Mouse (Mus musculus) CD4-positive naive resting alpha-beta T cell, adult 76 days (primary cell): Measurements from ENCODE around the gene Olfr1014. TPM values are rescaled to one million over a fixed set of nuclear protein-coding genes. Genes with fewer than 3 reads are reported as not detected.

Experiments
- total RNA-seq: library from RNA; stranded (reverse); gene quantifications from one replicate; pipeline ENCODE4 v1.2.4, GENCODE M21; 2023

Olfr1014 gene
- total RNA-seq = not detected

DNA sequence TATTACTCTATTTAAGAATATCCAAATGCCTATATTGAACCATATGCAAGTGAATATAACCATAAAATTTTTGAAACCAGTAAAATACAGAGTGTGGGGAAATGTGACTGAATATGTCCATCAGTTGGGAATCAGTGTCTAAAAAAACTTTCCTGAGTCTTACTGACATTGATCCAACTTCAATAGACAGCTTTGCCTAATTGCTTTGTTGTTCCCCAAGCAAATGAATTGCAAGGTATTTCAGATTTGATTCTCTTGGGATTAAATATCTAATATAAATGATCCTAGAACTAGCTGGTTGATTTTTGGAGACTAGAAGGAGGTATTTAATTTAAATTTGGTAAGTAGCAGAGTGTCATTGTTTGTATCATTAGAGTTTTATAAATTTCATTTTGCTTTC is at the start of gene Olfr1014:
Olfr1014 (plus strand) TSS at position 301 of the 400 bp plus-strand sequence.

GRCm38 (mm10) chr2:85762666-85763065 is 9.8 kb upstream of the Olfr1014 start, which contains the start of gene Olfr1012:
Olfr1012 (minus strand) TSS chr2:85762766.

GRCm38 (mm10) chr2:85766798-85767197 is 5.7 kb upstream of the Olfr1014 start, which contains the start of gene Olfr1013:
Olfr1013 (plus strand) TSS chr2:85767098.

GRCm38 (mm10) chr2:85781717-85782116 is 9.2 kb downstream of the Olfr1014 start, which contains the start of gene Olfr1015:
Olfr1015 (plus strand) TSS chr2:85782017.

DNA sequence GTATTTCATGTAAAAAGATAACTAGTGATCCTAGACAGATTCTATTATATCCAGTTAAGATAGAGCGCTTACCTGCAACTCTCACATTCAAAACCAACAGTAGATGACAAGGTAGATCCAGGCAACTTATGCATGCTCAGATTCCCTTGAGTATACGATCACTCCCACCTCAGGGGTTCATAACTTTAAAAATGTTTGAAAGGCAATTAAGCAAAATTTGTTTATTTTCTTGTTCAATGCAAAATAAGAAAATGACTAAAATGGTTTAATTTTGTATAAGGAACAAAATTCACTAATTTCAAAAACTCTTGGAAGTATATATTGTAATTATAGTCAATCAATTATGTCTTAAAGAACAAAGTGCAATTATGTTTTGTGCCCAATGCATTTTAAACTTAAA is 29.9 kb downstream of the Olfr1014 start, which contains the start of gene Olfr1016:
Olfr1016 (minus strand) TSS at position 101 of the 400 bp plus-strand sequence.

DNA sequence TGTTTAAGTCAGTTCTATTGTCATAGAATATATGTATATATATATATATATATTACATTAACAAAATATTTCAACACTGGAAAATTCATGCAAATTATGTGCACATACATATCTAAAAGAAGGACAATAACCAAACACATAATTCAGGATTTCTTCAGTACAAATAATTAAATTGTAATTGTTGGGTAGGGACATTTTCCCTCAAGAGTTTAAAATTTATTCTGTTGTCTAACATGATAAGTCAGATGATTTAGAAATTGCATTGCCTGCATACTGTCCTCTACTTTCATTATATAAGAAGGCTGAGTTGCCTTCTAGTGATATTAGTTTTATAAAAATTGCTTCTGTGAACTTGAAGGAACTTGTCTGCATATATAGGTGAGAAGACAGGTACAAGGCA is 45.7 kb downstream of the Olfr1014 start, which contains the start of gene Olfr1018:
Olfr1018 (plus strand) TSS at position 301 of the 400 bp plus-strand sequence.

Other genes with a start within 250 kb of the Olfr1014 start
- gene Olfr996, start 193.5 kb upstream of the Olfr1014 start, total RNA-seq = not detected
- not detected for gene Olfr998, start 183.8 kb upstream of the Olfr1014 start, total RNA-seq
- gene Olfr1000, start 160.8 kb upstream of the Olfr1014 start, total RNA-seq = not detected
- not detected for gene Olfr1002, start 122.0 kb upstream of the Olfr1014 start, total RNA-seq
- not detected for gene Olfr154, start 108.3 kb upstream of the Olfr1014 start, total RNA-seq
- gene Olfr1006, start 93.9 kb upstream of the Olfr1014 start, total RNA-seq = not detected
- gene Olfr1008, start 83.3 kb upstream of the Olfr1014 start, total RNA-seq = not detected
- not detected for gene Olfr1009, start 57.3 kb upstream of the Olfr1014 start, total RNA-seq
- gene Olfr1012, start 9.9 kb upstream of the Olfr1014 start, total RNA-seq = not detected
- not detected for gene Olfr1013, start 5.6 kb upstream of the Olfr1014 start, total RNA-seq
- gene Olfr1015, start 9.3 kb downstream of the Olfr1014 start, total RNA-seq = not detected
- gene Olfr1016, start 29.8 kb downstream of the Olfr1014 start, total RNA-seq = not detected
- gene Olfr1018, start 45.8 kb downstream of the Olfr1014 start, total RNA-seq = not detected
- not detected for gene Olfr1019, start 72.8 kb downstream of the Olfr1014 start, total RNA-seq
- gene Olfr1020, start 74.3 kb downstream of the Olfr1014 start, total RNA-seq = not detected
- not detected for gene Olfr1022, start 95.9 kb downstream of the Olfr1014 start, total RNA-seq
- not detected for gene Olfr1023, start 112.9 kb downstream of the Olfr1014 start, total RNA-seq
- not detected for gene Olfr1024, start 132.3 kb downstream of the Olfr1014 start, total RNA-seq
- gene Olfr1025-ps1, start 142.5 kb downstream of the Olfr1014 start, total RNA-seq = not detected
- gene Olfr1026, start 148.8 kb downstream of the Olfr1014 start, total RNA-seq = not detected
- not detected for gene Olfr1028, start 177.7 kb downstream of the Olfr1014 start, total RNA-seq
- gene Olfr1029, start 201.2 kb downstream of the Olfr1014 start, total RNA-seq = not detected
- not detected for gene Olfr1030, start 206.6 kb downstream of the Olfr1014 start, total RNA-seq
- not detected for gene Olfr1031, start 217.6 kb downstream of the Olfr1014 start, total RNA-seq
- not detected for gene Olfr1032, start 232.8 kb downstream of the Olfr1014 start, total RNA-seq
- gene Olfr1033, start 247.9 kb downstream of the Olfr1014 start, total RNA-seq = not detected